Mouse (Mus musculus): Measurements from ENCODE around the gene Olig1. TPM values are rescaled to one million over a fixed set of nuclear protein-coding genes. Genes with fewer than 3 reads are reported as not detected.

Gene Olig1
- polyA plus RNA-seq, 1 experiment from 2014 or later = 0.10 TPM

DNA sequence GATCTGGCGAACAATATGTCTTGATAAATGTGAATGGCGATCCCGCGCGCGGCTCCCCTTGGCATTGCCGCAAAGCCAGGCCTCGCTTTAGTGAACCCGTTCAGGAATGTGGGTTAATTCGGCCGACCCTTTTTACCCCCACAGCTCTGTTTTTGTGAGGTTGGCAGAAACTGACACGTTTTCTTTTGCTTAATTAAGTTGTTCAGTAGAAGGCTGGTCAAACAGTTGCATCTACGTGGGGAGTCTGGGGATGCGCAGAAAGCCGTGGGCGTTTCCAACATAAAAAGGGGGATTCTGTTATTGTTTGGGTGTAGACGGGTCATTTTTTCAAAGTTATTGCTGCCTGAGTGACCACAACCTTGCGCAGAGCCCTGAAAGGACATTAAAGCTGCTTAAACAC, 31.9 kb downstream of the Olig1 start:
- WGBS = 57% methylated on average over 18 of the region's 18 CpGs
- Histone ChIP-seq H3K4me3 (no peak overlapping the region), H3K36me3 (no peaks in the 10 kb centered on the region), H3K27ac (no peak overlapping the region), H3K4me1 (no peaks in the 10 kb centered on the region), H3K9me3 (no peaks in the 10 kb centered on the region), H3K27me3 (ENCODE audit: insufficient read depth, poor library complexity, severe bottlenecking) (peaks cover 89% of the 10 kb centered on the region)
- DNase-seq (ENCODE audit: low spot score) = no peak

DNA sequence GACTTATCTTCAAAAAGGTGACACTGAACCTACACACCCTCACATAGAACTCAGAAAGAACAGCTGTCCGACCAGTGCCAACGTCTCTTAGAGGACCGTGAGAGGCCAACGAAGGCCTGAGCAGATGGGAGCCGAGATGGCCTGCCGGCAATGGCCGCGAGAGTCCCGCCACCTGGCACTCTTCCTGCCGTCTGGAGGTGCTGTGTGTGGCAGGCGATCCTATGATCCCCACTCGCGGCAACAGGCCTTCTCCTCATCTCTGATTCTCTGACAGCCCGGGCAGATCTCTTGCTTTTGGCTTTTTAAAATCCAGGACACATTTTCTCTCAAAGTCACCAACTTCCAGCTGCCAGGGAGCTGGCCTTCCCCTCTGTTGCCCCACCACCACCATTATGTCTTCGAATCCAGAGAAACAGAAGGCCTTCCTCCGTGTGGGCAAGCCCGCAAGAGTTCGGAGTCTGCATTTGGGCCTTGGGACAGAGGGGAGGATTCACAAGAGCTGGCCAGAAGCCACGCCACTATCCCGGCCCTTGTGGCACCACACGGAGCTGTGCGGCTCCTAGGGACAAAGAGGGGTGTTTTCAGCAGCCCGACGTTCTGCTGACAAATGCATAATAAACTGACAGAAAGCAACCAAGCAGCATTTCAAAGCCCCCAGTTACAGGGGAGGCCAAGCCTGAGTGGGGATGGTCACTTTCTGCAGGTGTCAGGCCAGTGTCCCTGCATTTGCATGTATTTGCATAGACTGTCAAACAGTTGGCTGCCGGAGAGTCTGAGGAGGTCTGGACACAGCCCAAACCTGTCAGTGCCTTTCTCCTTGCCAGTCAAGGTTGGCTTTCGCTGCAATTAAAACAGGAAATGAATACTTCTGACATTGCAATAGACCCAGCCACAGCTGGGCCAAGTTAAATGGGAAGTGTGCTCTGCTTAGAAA, 34.5 kb downstream of the Olig1 start:
- Histone ChIP-seq H3K4me3 (no peak overlapping the region), H3K27ac (no peak overlapping the region), H3K4me1 (no peaks in the 10 kb centered on the region), H3K36me3 (no peaks in the 10 kb centered on the region), H3K9me3 (no peaks in the 10 kb centered on the region), H3K27me3 (ENCODE audit: insufficient read depth, poor library complexity, severe bottlenecking) (peaks cover 82% of the 10 kb centered on the region)
- no peak for DNase-seq (ENCODE audit: low spot score)
- WGBS = 40% methylated on average over 26 of the region's 26 CpGs

GRCm38 (mm10) chr16:91305512-91306111, 36.0 kb downstream of the Olig1 start:
- Histone ChIP-seq H3K4me3 (no peak overlapping the region), H3K27me3 (ENCODE audit: insufficient read depth, poor library complexity, severe bottlenecking) (peaks cover 79% of the 10 kb centered on the region)
- no peak for DNase-seq (ENCODE audit: low spot score)

GRCm38 (mm10) chr16:91309872-91310271, 40.3 kb downstream of the Olig1 start:
- Histone ChIP-seq H3K27ac (no peak overlapping the region), H3K9me3 (no peaks in the 10 kb centered on the region), H3K27me3 (ENCODE audit: insufficient read depth, poor library complexity, severe bottlenecking) (peaks cover 60% of the 10 kb centered on the region), H3K4me1 (no peaks in the 10 kb centered on the region), H3K36me3 (no peaks in the 10 kb centered on the region), H3K4me3 (no peak overlapping the region)
- 84% methylated on average over 3 of the region's 3 CpGs for WGBS
- no peak for DNase-seq (ENCODE audit: low spot score)

More at GRCm38 (mm10) chr16:91305512-91306111, 36.0 kb downstream of the Olig1 start:
- Histone ChIP-seq H3K36me3 (no peaks in the 10 kb centered on the region), H3K4me1 (no peaks in the 10 kb centered on the region), H3K27ac (no peak overlapping the region), H3K9me3 (no peaks in the 10 kb centered on the region)
- 74% methylated on average over 16 of the region's 16 CpGs for WGBS

GRCm38 (mm10) chr16:91312921-91313320, 43.3 kb downstream of the Olig1 start:
- no peaks in the 10 kb centered on the region for H3K4me1 ChIP-seq
- H3K9me3 ChIP-seq = no peaks in the 10 kb centered on the region
- no peaks in the 10 kb centered on the region for H3K36me3 ChIP-seq
- 71% methylated on average over 6 of the region's 7 CpGs for WGBS
- no peak for DNase-seq (ENCODE audit: low spot score)
- no peak overlapping the region for H3K27ac ChIP-seq
- H3K4me3 ChIP-seq = no peak overlapping the region
- H3K27me3 ChIP-seq (ENCODE audit: insufficient read depth, poor library complexity, severe bottlenecking) = peaks cover 37% of the 10 kb centered on the region

DNA sequence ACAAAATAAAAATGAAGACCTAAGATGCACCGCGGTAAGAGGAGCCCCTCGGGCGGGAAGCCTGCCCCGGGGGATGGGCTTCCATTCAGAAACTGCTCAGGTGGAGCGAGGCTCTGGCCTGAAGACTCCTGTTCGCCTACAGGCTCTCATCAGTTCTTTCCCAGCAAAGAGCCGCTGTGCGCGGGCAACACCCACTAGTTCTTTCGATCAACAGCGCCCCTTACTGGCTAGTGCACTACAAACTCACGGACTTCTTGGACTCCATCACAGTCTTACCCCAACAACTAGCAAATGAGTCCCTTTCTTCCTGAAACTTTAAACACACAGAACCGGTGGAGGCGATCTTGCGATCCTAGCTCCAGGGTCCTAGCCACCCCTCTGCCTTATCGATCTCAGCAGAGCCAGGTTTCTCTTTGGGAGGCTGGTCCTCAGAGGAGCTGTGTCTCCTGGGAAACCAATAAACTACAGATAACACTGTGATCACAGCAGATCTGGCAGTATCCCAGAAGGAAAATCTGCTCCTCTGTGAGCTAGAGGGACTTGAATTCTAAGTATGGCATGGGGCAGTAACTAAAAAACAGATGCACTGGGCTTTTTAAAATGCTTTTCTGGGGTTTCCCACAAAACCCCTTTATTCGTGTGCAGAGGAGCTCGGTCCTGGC, 44.7 kb downstream of the Olig1 start:
- H3K4me3 ChIP-seq = peak overlapping the region; percentile 16; the same call in 1 of the 2 replicates
- no peaks in the 10 kb centered on the region for H3K9me3 ChIP-seq
- no peaks in the 10 kb centered on the region for H3K4me1 ChIP-seq
- H3K27ac ChIP-seq = no peak overlapping the region
- WGBS = 6% methylated on average over 19 of the region's 19 CpGs
- H3K27me3 ChIP-seq (ENCODE audit: insufficient read depth, poor library complexity, severe bottlenecking) = peaks cover 42% of the 10 kb centered on the region
- H3K36me3 ChIP-seq = no peaks in the 10 kb centered on the region
- DNase-seq (ENCODE audit: low spot score) = peak; percentile 87

DNA sequence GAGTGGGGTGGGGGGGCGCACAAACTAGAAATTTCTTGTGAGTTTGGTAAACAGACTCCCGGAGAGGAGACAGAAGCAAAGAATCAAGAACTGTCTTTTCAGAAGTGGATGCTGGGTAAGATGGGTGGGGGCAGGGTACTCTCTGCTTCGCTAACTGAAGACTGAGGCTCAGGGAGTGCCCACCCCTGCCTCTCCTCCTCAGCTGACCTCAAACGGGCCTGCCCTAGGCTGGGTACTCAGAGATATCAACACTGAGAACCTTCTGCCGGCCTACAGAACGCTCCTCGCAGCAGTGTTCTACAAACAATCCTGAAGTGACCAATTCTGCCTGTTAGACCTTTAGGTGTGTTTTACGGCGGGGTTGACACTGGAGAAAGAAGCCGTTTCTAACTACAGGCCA, 50.6 kb downstream of the Olig1 start:
- 57% methylated on average over 10 of the region's 10 CpGs for WGBS
- DNase-seq (ENCODE audit: low spot score) = no peak
- no peaks in the 10 kb centered on the region for H3K9me3 ChIP-seq
- H3K36me3 ChIP-seq = no peaks in the 10 kb centered on the region
- H3K4me3 ChIP-seq = no peak overlapping the region
- no peak overlapping the region for H3K27ac ChIP-seq
- peaks cover 16% of the 10 kb centered on the region; the same call in 1 of the 2 replicates for H3K27me3 ChIP-seq (ENCODE audit: insufficient read depth, poor library complexity, severe bottlenecking)
- no peaks in the 10 kb centered on the region for H3K4me1 ChIP-seq

- no peaks in the 10 kb centered on the region for H3K36me3 ChIP-seq
- peaks cover 16% of the 10 kb centered on the region; the same call in 1 of the 2 replicates for H3K27me3 ChIP-seq (ENCODE audit: insufficient read depth, poor library complexity, severe bottlenecking)
- WGBS = 72% methylated on average over 15 of the region's 15 CpGs
- H3K9me3 ChIP-seq = no peaks in the 10 kb centered on the region
- no peak overlapping the region for H3K27ac ChIP-seq
- no peaks in the 10 kb centered on the region for H3K4me1 ChIP-seq
- no peak overlapping the region for H3K4me3 ChIP-seq
- no peak for DNase-seq (ENCODE audit: low spot score)
Observed at GRCm38 (mm10) chr16:91320608-91321007, 51.0 kb downstream of the Olig1 start.

Other genes starting within 250 kb of the Olig1 start
- 48.8 and 53.4 TPM in 2 replicates for gene Paxbp1, start 225.2 kb upstream of the Olig1 start, polyA plus RNA-seq (2016; fragmentation: Nextera tagmentation; extraction: Ambion mirVana)
- gene 4932438H23Rik, start 174.7 kb upstream of the Olig1 start, polyA plus RNA-seq (2016; fragmentation: Nextera tagmentation; extraction: Ambion mirVana) = not detected in 2 replicates
- gene Olig2, start 44.3 kb upstream of the Olig1 start, polyA plus RNA-seq (2016; fragmentation: Nextera tagmentation; extraction: Ambion mirVana) = not detected in 2 replicates
- gene Ifnar2, start 103.0 kb downstream of the Olig1 start, polyA plus RNA-seq (2016; fragmentation: Nextera tagmentation; extraction: Ambion mirVana) = 42.2 and 48.8 TPM in 2 replicates
- gene Gm21970, start 121.9 kb downstream of the Olig1 start, polyA plus RNA-seq (2016; fragmentation: Nextera tagmentation; extraction: Ambion mirVana) = not detected in 2 replicates
- gene Il10rb, start 136.4 kb downstream of the Olig1 start, polyA plus RNA-seq (2016; fragmentation: Nextera tagmentation; extraction: Ambion mirVana) = 29.6 and 37.0 TPM in 2 replicates
- gene Ifnar1, start 215.5 kb downstream of the Olig1 start, polyA plus RNA-seq (2016; fragmentation: Nextera tagmentation; extraction: Ambion mirVana) = 43.2 and 43.9 TPM in 2 replicates